8 mouse cellular contexts compared by ENCODE assay signal in genomic region chr1:52119691-52120090, GRCm38 (mm10). TPM values are rescaled to one million over a fixed set of nuclear protein-coding genes. Genes with fewer than 3 reads are reported as not detected.
DNase-seq lines count a peak whose midpoint lies in the region; ATAC-seq and TF ChIP-seq lines count a peak whose summit lies in the region.

No protein-coding gene starts in this region.

- under 1% methylated on average over 20 of the region's 20 CpGs for WGBS in kidney, embryonic 16.5 days
- WGBS in forebrain, embryonic 10.5 days, result 1% methylated on average over 20 of the region's 20 CpGs
- 0% methylated on average over 20 of the region's 20 CpGs for WGBS in limb, embryonic 13.5 days
- under 1% methylated on average over 20 of the region's 20 CpGs for WGBS in midbrain, postnatal 0 days

- H3K4me2 ChIP-seq in kidney, embryonic 16.5 days (replicated peaks; ENCODE audit: low read depth, low read length), result peak overlapping the region; percentile 91
- H3K4me2 ChIP-seq in limb, embryonic 13.5 days (replicated peaks), result peak overlapping the region; percentile 87
- H3K4me2 ChIP-seq in midbrain, postnatal 0 days (ENCODE audit: low read depth, low read length, poor library complexity, severe bottlenecking), result peak overlapping the region; percentile 84

- no peaks in the 10 kb centered on the region for H3K27me3 ChIP-seq in kidney, embryonic 16.5 days (ENCODE audit: insufficient read depth, low read length)
- H3K27me3 ChIP-seq in forebrain, embryonic 10.5 days (ENCODE audit: poor library complexity, severe bottlenecking), result peaks cover 19% of the 10 kb centered on the region
- H3K27me3 ChIP-seq in limb, embryonic 13.5 days, result no peaks in the 10 kb centered on the region
- no peaks in the 10 kb centered on the region for H3K27me3 ChIP-seq in midbrain, postnatal 0 days (ENCODE audit: insufficient read depth, low read length)

- H3K9ac ChIP-seq in kidney, embryonic 16.5 days (replicated peaks; ENCODE audit: low read length), result peak overlapping the region; percentile 76
- peak overlapping the region; percentile 82 for H3K9ac ChIP-seq in limb, embryonic 13.5 days
- peak overlapping the region; percentile 62; the same call in 1 of the 2 replicates for H3K9ac ChIP-seq in midbrain, postnatal 0 days (replicated peaks; ENCODE audit: low read length, poor library complexity, severe bottlenecking)

- H3K9me3 ChIP-seq in kidney, embryonic 16.5 days (ENCODE audit: low read length), result no peaks in the 10 kb centered on the region
- no peaks in the 10 kb centered on the region for H3K9me3 ChIP-seq in forebrain, embryonic 10.5 days
- H3K9me3 ChIP-seq in limb, embryonic 13.5 days, result no peaks in the 10 kb centered on the region
- no peaks in the 10 kb centered on the region for H3K9me3 ChIP-seq in midbrain, postnatal 0 days (ENCODE audit: low read length)

- no peak for TF ChIP-seq CTCF in midbrain, postnatal 0 days (IDR thresholded peaks at IDR 0.05)

- H3K4me1 ChIP-seq in kidney, embryonic 16.5 days (ENCODE audit: insufficient read depth, low read length), result peaks cover 9% of the 10 kb centered on the region; the same call in 1 of the 2 replicates
- H3K4me1 ChIP-seq in forebrain, embryonic 10.5 days, result peaks cover 19% of the 10 kb centered on the region
- H3K4me1 ChIP-seq in limb, embryonic 13.5 days, result peaks cover 15% of the 10 kb centered on the region
- no peaks in the 10 kb centered on the region for H3K4me1 ChIP-seq in midbrain, postnatal 0 days (ENCODE audit: insufficient read depth, low read length)

- 0 out of 2 replicates have a peak, but pooled peaks cover 3% of the 10 kb centered on the region for H3K36me3 ChIP-seq in kidney, embryonic 16.5 days (ENCODE audit: insufficient read depth, low read length)
- H3K36me3 ChIP-seq in forebrain, embryonic 10.5 days (replicated peaks), result no peaks in the 10 kb centered on the region
- H3K36me3 ChIP-seq in limb, embryonic 13.5 days, result peaks cover 2% of the 10 kb centered on the region; the same call in 1 of the 2 replicates
- no peaks in the 10 kb centered on the region for H3K36me3 ChIP-seq in midbrain, postnatal 0 days (ENCODE audit: insufficient read depth, low read length)

- ATAC-seq in kidney, embryonic 16.5 days (ENCODE audit: low FRiP score, low TSS enrichment), result peak; percentile 7
- ATAC-seq in limb, embryonic 13.5 days (ENCODE audit: low FRiP score, low read depth), result peak; percentile 38; the same call in 1 of the 2 replicates
- ATAC-seq in midbrain, postnatal 0 days (ENCODE audit: low FRiP score), result peak; percentile 18; the same call in 1 of the 2 replicates
- no peak for ATAC-seq in inflammation-experienced regulatory T-cells, adult 6 months

- peak overlapping the region; percentile 92 for H3K4me3 ChIP-seq in kidney, embryonic 16.5 days (ENCODE audit: low read length)
- peak overlapping the region; percentile 89 for H3K4me3 ChIP-seq in forebrain, embryonic 10.5 days
- H3K4me3 ChIP-seq in limb, embryonic 13.5 days, result peak overlapping the region; percentile 89
- H3K4me3 ChIP-seq in midbrain, postnatal 0 days (ENCODE audit: low read depth, low read length), result peak overlapping the region; percentile 65

- 0 out of 2 replicates have a peak overlapping the region, but pooled peaks have one; percentile 42 for H3K27ac ChIP-seq in kidney, embryonic 16.5 days (ENCODE audit: low read length)
- peak overlapping the region; percentile 85 for H3K27ac ChIP-seq in forebrain, embryonic 10.5 days
- H3K27ac ChIP-seq in limb, embryonic 13.5 days, result no peak overlapping the region
- H3K27ac ChIP-seq in midbrain, postnatal 0 days (ENCODE audit: low read depth, low read length), result no peak overlapping the region

- no peak for DNase-seq in kidney, adult 18-20 months
- peak; percentile 60 for DNase-seq in NIH3T3 (ENCODE audit: low read depth)
- DNase-seq in forebrain, embryonic 10.5 days (ENCODE audit: extremely low spot score, low spot score), result no peak
- peak; percentile 2 for DNase-seq in midbrain, postnatal 0 days (ENCODE audit: low spot score)
- DNase-seq in natural killer cell, adult 2 months (ENCODE audit: low spot score in 2 of 2), result no peak

RNA-seq across cellular contexts. Expression of gene Stat1, which starts 0.5 kb away (rescaled TPM):
- polyA plus RNA-seq in kidney, embryonic 16.5 days (2015; fragmentation: Nextera tagmentation; extraction: Ambion mirVana), result 18.6 and 21.5 TPM in 2 replicates
- polyA plus RNA-seq in forebrain, embryonic 10.5 days (2016; fragmentation: Nextera tagmentation; extraction: Ambion mirVana), result 11.9 and 12.3 TPM in 2 replicates
- 19.4 and 20.3 TPM in 2 replicates for polyA plus RNA-seq in limb, embryonic 13.5 days (2015; fragmentation: Nextera tagmentation; extraction: Ambion mirVana)
- 27.5 and 28.9 TPM in 2 replicates for total RNA-seq in midbrain, postnatal 0 days (2014; rRNA removed)
- polyA plus RNA-seq in midbrain, postnatal 0 days (2015; fragmentation: Nextera tagmentation; extraction: Ambion mirVana), result 11.2 and 13.0 TPM in 2 replicates
- 1,000 to 10,000 TPM in 2 of 3 experiments, 100 to 1,000 TPM in 1; 639 to 1,069 (median 1,003) TPM for polyA plus RNA-seq in inflammation-experienced regulatory T-cells, adult 6 months (2017; shearing (Covaris generic))

Comparison
In these comparisons a context has a peak if more than half of its experiments do, and no peak if none do; other contexts are left out.
1. H3K27ac ChIP-seq: peak in kidney, embryonic 16.5 days (single experiment) and forebrain, embryonic 10.5 days (single experiment); none in limb, embryonic 13.5 days (single experiment) and midbrain, postnatal 0 days (single experiment).
2. DNase-seq: peak in NIH3T3 (single experiment) and midbrain, postnatal 0 days (single experiment); none in kidney, adult 18-20 months (single experiment), forebrain, embryonic 10.5 days (single experiment) and natural killer cell, adult 2 months (0 of 2).
3. RNA of gene Stat1, which starts 0.5 kb away (polyA plus RNA-seq): 639 to 1,069 TPM in inflammation-experienced regulatory T-cells, adult 6 months; 19.4 to 20.3 TPM in limb, embryonic 13.5 days, 18.6 to 21.5 TPM in kidney, embryonic 16.5 days, 11.9 to 12.3 TPM in forebrain, embryonic 10.5 days and 11.2 to 13.0 TPM in midbrain, postnatal 0 days; every median in the first group is over 10 times any median in the second.
4. Peak in every context shown above with its lines, with median percentiles within 50 percentile points of each other: H3K4me2 ChIP-seq, H3K4me3 ChIP-seq and H3K9ac ChIP-seq.